Mouse (Mus musculus) limb, embryonic 11.5 days (tissue): ENCODE data around the gene Trim25. TPM values are rescaled to one million over a fixed set of nuclear protein-coding genes. Genes with fewer than 3 reads are reported as not detected.

Experiments used
- ATAC-seq: fragments of 200-750 bp; cut with Nextera tagmentation; 2 replicates; pipeline ENCODE4 v1.8.0; 2017; ENCODE audit warnings: low read depth; ENCODE audit not compliant: insufficient number of reproducible peaks, low FRiP score, low TSS enrichment
- DNase-seq: peaks from one replicate; pipeline ENCODE4 v3.0.0-alpha.2; 2015; ENCODE audit warnings: low spot score
- H3K27ac ChIP-seq: fragments of 300-500 bp; sonication (generic); replicated peaks from 2 replicates; pipeline ENCODE4 v1.5.1; 2014; ENCODE audit warnings: low read depth, mild to moderate bottlenecking, low read length
- H3K27me3 ChIP-seq: fragments of 300-500 bp; sonication (generic); 2 replicates; pipeline ENCODE4 v1.6.1; 2014; ENCODE audit warnings: mild to moderate bottlenecking, low read length, mixed read lengths; ENCODE audit not compliant: control insufficient read depth, insufficient read depth
- H3K36me3 ChIP-seq: fragments of 300-500 bp; sonication (generic); 2 replicates; pipeline ENCODE4 v1.6.1; 2014; ENCODE audit warnings: mild to moderate bottlenecking, low read length, moderate library complexity, mixed read lengths; ENCODE audit not compliant: control insufficient read depth, insufficient read depth
- H3K4me1 ChIP-seq: fragments of 300-500 bp; sonication (generic); 2 replicates; pipeline ENCODE4 v1.6.1; 2014; ENCODE audit warnings: low read length, mixed read lengths; ENCODE audit not compliant: control insufficient read depth, insufficient read depth
- H3K4me2 ChIP-seq: fragments of 300-500 bp; sonication (generic); 2 replicates; pipeline ENCODE4 v1.6.1; 2014; ENCODE audit warnings: low read depth, mild to moderate bottlenecking, moderate library complexity; ENCODE audit not compliant: severe bottlenecking
- H3K4me3 ChIP-seq: fragments of 300-500 bp; sonication (generic); 2 replicates; pipeline ENCODE4 v1.5.1; 2014; ENCODE audit warnings: low read depth, low read length
- H3K9ac ChIP-seq: fragments of 300-500 bp; sonication (generic); 2 replicates; pipeline ENCODE4 v1.6.1; 2014; ENCODE audit warnings: mild to moderate bottlenecking, low read length
- H3K9me3 ChIP-seq: fragments of 300-500 bp; sonication (generic); 2 replicates; pipeline ENCODE4 v1.6.1; 2016; ENCODE audit warnings: low read length; ENCODE audit not compliant: control insufficient read depth
- WGBS: fragments of 180-500 bp; shearing (Covaris S2); extraction: QIAGEN DNeasy Blood & Tissue Kit; methylation state at CpG from one replicate; pipeline ENCODE4 v1.1.7; 2014; 5-methylcytosine and 5-hydroxymethylcytosine counted together
- polyA plus RNA-seq: library from polyadenylated mRNA; unstranded; fragments of >200 nt; fragmentation: Nextera tagmentation; extraction: Ambion mirVana; gene quantifications from 2 replicates; pipeline ENCODE4 v1.2.1, GENCODE M21; 2014

Gene Trim25
- polyA plus RNA-seq, 1 experiment from 2014 or later, result 2.3 TPM

DNA sequence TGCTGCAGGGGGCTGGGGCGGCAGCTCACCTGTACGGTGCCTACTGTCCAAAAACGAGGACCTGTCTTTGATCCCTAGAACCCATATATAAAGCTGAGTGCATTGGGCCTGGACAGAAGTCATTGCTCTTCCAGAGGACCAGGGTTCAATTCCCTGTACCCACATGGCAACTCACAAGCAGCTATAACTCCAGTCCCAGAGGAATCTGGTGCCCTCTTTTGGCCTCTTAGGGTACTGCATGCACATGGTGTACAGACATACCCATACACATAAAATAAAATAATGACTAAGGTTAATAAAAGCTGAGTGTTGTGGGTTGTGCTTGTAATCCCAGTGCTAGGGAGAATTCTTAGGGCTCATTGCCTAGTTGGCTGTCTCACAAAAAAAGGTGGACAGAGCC is 66.1 kb downstream of the Trim25 start:
- Histone ChIP-seq H3K9me3 (no peaks in the 10 kb centered on the region), H3K4me3 (no peak overlapping the region), H3K4me2 (no peak overlapping the region), H3K27ac (no peak overlapping the region), H3K4me1 (no peaks in the 10 kb centered on the region), H3K9ac (no peak overlapping the region), H3K36me3 (no peaks in the 10 kb centered on the region), H3K27me3 (no peaks in the 10 kb centered on the region)
- 94% methylated on average over 3 of the region's 3 CpGs for WGBS
- ATAC-seq (no peak), DNase-seq (no peak)

DNA sequence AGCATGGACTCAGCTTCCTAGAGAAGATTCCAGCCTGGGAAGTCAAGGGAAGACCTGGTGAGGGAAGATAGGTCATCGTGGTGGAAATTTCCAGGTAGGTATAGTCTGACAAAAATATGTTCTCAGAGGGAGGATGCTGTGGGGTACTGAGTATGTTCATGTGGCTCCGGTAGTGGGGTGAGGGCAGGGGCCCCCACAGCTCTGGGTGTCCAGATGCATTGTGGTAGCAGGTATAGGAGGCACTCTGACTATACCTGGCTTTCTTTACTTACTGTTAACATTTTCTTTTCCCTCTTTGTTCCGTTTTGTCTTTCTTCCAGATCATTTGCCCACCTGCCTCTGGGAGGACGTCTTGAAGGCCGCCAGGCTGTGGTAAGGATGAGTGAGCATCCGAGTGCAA is 67.0 kb downstream of the Trim25 start:
- H3K4me1 ChIP-seq, result no peaks in the 10 kb centered on the region
- H3K4me3 ChIP-seq, result no peak overlapping the region
- no peaks in the 10 kb centered on the region for H3K9me3 ChIP-seq
- ATAC-seq (no peak), DNase-seq (no peak)
- H3K27ac ChIP-seq, result no peak overlapping the region
- no peak overlapping the region for H3K4me2 ChIP-seq
- WGBS, result 88% methylated on average over 6 of the region's 6 CpGs
- no peaks in the 10 kb centered on the region for H3K36me3 ChIP-seq
- no peak overlapping the region for H3K9ac ChIP-seq
- H3K27me3 ChIP-seq, result no peaks in the 10 kb centered on the region

DNA sequence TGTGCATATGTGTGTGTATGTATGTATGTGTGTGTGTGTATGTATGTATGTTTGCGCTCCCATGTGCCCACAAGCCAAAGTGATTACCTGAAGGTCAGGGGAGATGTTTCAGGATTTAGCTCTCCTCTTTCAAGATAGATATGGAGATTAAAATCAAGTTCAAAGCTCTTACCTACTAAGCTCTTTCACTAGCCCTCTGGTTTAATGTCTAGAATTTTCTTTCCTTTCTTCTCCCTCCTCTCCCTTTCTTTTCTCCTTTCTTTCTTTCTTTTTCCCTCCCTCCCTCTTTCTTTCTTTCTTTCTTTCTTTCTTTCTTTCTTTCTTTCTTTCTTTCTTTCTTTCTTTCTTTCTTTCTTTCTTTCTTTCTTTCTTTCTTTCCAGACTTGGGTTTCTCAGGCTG is 67.6 kb downstream of the Trim25 start, which contains the start of gene Dgke:
Gene Dgke (minus strand): TSS at position 101 of the 400 bp plus-strand sequence.
- H3K36me3 ChIP-seq, result no peaks in the 10 kb centered on the region
- 89% methylated on average over 1 of the region's 1 CpGs for WGBS
- no peak within 1 kb of the TSS for H3K27ac ChIP-seq
- ATAC-seq (no peak), DNase-seq (no peak)
- no peak within 1 kb of the TSS for H3K4me3 ChIP-seq
- H3K4me2 ChIP-seq, result no peak within 1 kb of the TSS
- no peaks in the 10 kb centered on the region for H3K9me3 ChIP-seq
- H3K9ac ChIP-seq, result no peak within 1 kb of the TSS
- H3K27me3 ChIP-seq, result no peaks in the 10 kb centered on the region
- H3K4me1 ChIP-seq, result no peaks in the 10 kb centered on the region

DNA sequence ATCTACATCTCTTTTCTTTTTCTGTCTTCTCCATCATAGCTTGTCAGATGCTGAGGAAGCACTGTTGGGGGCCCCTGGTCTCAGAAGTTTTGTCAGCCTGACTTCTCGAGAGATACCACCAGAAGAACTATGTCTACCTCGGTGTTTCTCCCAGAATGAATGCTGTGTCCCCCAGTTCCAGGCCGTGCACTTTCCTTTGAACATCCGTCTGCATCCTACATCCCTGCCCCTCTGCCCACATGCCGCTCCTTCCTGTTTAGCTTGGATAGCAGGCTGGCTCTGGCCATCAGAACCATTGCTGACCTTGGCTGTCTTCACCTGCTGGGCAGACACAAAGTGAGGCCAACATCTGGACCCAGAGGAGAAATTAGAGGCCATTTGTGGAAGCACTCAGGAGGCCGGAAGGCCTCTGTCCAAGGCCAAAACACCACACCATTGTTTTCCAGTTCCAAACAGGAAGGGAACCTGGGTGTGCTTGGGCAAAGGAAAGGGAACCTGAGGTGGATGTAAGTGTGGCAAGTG is 68.2 kb downstream of the Trim25 start:
- Histone ChIP-seq H3K9me3 (no peaks in the 10 kb centered on the region), H3K27ac (no peak overlapping the region), H3K9ac (no peak overlapping the region), H3K4me2 (no peak overlapping the region), H3K4me3 (no peak overlapping the region), H3K36me3 (no peaks in the 10 kb centered on the region), H3K27me3 (no peaks in the 10 kb centered on the region), H3K4me1 (no peaks in the 10 kb centered on the region)
- DNase-seq, result no peak
- WGBS, result 71% methylated on average over 6 of the region's 6 CpGs
- ATAC-seq, result no peak

DNA sequence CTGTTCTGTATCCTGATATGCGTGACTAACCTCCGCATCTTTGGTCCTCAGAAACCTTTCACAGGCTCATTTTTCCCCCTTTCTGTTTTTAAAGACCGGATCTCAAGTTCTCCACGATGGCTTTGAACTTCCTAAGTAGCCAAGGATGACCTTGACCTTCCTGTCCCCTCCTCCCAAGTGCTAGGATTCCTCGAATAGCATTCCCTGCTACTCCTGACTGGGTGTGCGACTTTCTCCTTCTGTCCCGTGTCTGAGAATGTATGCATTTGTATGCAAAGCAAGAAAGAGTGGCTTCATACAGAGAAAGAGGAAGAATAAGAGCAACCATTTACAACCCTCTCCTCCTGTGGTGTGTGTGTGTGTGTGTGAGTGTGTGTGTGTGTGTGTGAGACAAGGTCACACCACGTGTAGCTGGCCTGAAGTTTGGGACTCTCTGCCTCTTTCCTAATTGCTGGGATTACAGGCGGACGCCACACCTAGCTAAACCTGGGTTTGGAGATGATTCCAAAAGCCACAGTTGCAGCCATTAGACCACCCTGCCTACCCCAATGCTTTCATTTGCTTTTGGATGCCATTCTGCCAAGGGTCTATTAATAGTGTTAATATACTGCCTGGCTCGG is 68.8 kb downstream of the Trim25 start:
- ATAC-seq (no peak), DNase-seq (no peak)
- H3K27ac ChIP-seq, result no peak overlapping the region
- 71% methylated on average over 11 of the region's 11 CpGs for WGBS
- no peak overlapping the region for H3K9ac ChIP-seq
- H3K4me3 ChIP-seq, result no peak overlapping the region
- no peak overlapping the region for H3K4me2 ChIP-seq
- H3K9me3 ChIP-seq, result no peaks in the 10 kb centered on the region
- H3K36me3 ChIP-seq, result no peaks in the 10 kb centered on the region
- no peaks in the 10 kb centered on the region for H3K27me3 ChIP-seq
- no peaks in the 10 kb centered on the region for H3K4me1 ChIP-seq

DNA sequence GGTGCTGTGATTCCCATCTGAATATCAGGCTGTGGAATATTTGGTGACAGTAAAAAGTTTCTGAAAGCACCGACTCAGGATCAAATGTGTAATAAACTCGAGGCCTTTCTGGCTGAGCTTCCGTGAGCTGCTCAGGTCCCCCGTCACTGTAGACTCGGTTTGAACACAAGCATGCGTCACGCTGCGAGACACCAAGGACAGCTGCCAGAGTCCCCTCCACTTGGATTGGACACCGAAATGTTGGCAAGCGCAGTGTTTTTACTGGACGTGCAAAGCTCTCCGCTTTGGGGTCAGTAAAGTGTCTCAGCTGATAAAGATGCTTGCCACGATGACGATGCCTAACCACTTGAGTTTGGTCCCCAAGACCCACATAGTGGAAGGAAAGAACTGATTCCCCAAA is 69.5 kb downstream of the Trim25 start:
- 93% methylated on average over 14 of the region's 14 CpGs for WGBS
- H3K27ac ChIP-seq, result no peak overlapping the region
- no peaks in the 10 kb centered on the region for H3K4me1 ChIP-seq
- no peaks in the 10 kb centered on the region for H3K36me3 ChIP-seq
- DNase-seq (no peak), ATAC-seq (no peak)
- H3K9me3 ChIP-seq, result no peaks in the 10 kb centered on the region
- no peak overlapping the region for H3K4me3 ChIP-seq
- no peaks in the 10 kb centered on the region for H3K27me3 ChIP-seq
- H3K4me2 ChIP-seq, result no peak overlapping the region
- no peak overlapping the region for H3K9ac ChIP-seq

DNA sequence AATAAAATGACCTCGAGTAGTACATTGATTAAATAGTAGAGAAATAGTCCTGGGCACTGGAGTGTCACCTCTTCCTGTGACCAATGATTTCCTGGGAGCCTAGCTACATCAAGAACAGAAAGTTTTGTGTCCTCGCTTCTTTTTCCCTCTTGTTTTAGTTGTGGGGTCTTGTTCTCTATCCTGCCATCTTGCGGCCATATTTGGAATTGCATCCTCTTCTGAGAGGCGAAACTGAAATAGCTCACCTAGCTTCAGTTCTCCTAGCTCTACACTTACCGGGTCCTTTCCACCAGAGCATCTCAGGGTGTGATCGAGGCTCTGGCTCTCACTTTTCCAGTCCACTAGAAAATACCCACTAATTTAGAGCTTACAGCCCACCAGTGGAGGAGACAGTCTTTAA is 70.1 kb downstream of the Trim25 start:
- H3K27me3 ChIP-seq, result no peaks in the 10 kb centered on the region
- H3K4me1 ChIP-seq, result no peaks in the 10 kb centered on the region
- H3K9ac ChIP-seq, result no peak overlapping the region
- no peak overlapping the region for H3K4me3 ChIP-seq
- H3K27ac ChIP-seq, result no peak overlapping the region
- H3K9me3 ChIP-seq, result no peaks in the 10 kb centered on the region
- DNase-seq (peak; percentile 83), ATAC-seq (no peak)
- H3K4me2 ChIP-seq, result no peak overlapping the region
- 26% methylated on average over 6 of the region's 6 CpGs for WGBS
- H3K36me3 ChIP-seq, result no peaks in the 10 kb centered on the region
